Comparison of ENCODE assay signal across 8 mouse cellular contexts in the genomic region with DNA sequence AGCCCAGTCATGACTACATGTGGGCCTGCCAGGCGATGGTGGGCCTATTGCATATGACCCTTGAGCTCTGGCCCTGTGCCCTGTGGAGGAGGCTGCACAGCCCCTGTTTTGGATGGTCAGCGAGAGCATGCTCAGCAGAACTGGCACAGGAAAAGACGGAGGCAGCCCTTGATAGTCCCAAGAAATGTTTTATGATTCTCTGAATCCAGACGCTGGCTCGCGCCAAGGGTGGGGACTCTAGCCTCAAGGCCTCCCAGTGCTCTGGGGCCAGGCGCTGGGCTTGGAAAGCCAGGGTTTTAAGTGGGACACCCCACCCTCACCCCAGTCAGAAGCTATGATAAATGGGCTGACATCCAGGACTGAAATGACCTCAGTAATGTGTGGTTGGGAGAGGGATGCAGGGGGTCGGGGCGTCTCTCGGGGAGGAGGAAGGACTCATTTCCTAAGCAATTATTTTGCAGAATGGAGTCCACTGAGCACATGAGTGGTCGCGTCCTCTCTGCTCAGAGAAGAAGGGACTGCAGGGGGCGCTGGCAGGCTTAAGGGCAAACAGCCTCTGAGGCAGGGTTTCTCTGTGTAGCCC. TPM values are rescaled to one million over a fixed set of nuclear protein-coding genes. Genes with fewer than 3 reads are reported as not detected.
DNase-seq lines count a peak whose midpoint lies in the region; ATAC-seq and TF ChIP-seq lines count a peak whose summit lies in the region.

No protein-coding gene starts in this region.

- no peak overlapping the region for H3K27ac ChIP-seq in forebrain, postnatal 0 days (ENCODE audit: low read depth, low read length)
- H3K27ac ChIP-seq in forebrain, embryonic 10.5 days, result no peak overlapping the region; the same call in 1 of the 2 replicates
- peak overlapping the region; percentile 15; the same call in 1 of the 2 replicates for H3K27ac ChIP-seq in embryonic facial prominence, embryonic 14.5 days (replicated peaks; ENCODE audit: low read depth, low read length)
- no peak overlapping the region for H3K27ac ChIP-seq in forebrain, embryonic 15.5 days (replicated peaks)

- H3K4me1 ChIP-seq in forebrain, postnatal 0 days (ENCODE audit: insufficient read depth), result peaks cover 31% of the 10 kb centered on the region; the same call in 1 of the 2 replicates
- H3K4me1 ChIP-seq in forebrain, embryonic 10.5 days, result peaks cover 71% of the 10 kb centered on the region
- peaks cover 66% of the 10 kb centered on the region for H3K4me1 ChIP-seq in embryonic facial prominence, embryonic 14.5 days (ENCODE audit: control insufficient read depth, insufficient read depth, low read length)
- peaks cover 51% of the 10 kb centered on the region for H3K4me1 ChIP-seq in forebrain, embryonic 15.5 days

- H3K4me3 ChIP-seq in forebrain, postnatal 0 days (ENCODE audit: low read depth, low read length), result no peak overlapping the region
- H3K4me3 ChIP-seq in forebrain, embryonic 10.5 days, result no peak overlapping the region
- H3K4me3 ChIP-seq in embryonic facial prominence, embryonic 14.5 days (ENCODE audit: low read depth, low read length), result no peak overlapping the region
- no peak overlapping the region for H3K4me3 ChIP-seq in forebrain, embryonic 15.5 days

- no peaks in the 10 kb centered on the region for H3K36me3 ChIP-seq in forebrain, postnatal 0 days (ENCODE audit: insufficient read depth)
- H3K36me3 ChIP-seq in forebrain, embryonic 10.5 days (replicated peaks), result no peaks in the 10 kb centered on the region
- H3K36me3 ChIP-seq in embryonic facial prominence, embryonic 14.5 days (ENCODE audit: control insufficient read depth, insufficient read depth, low read length), result no peaks in the 10 kb centered on the region
- H3K36me3 ChIP-seq in forebrain, embryonic 15.5 days, result no peaks in the 10 kb centered on the region

- no peak overlapping the region for H3K4me2 ChIP-seq in forebrain, postnatal 0 days (ENCODE audit: low read depth)
- H3K4me2 ChIP-seq in embryonic facial prominence, embryonic 14.5 days (ENCODE audit: low read depth, low read length), result no peak overlapping the region
- H3K4me2 ChIP-seq in forebrain, embryonic 15.5 days (replicated peaks), result no peak overlapping the region

- TF ChIP-seq CTCF in forebrain, postnatal 0 days (IDR thresholded peaks at IDR 0.05; ENCODE audit: low read depth), result peak; percentile 19; the same call in 1 of the 2 replicates

- WGBS in forebrain, postnatal 0 days, result 70% methylated on average over 13 of the region's 13 CpGs
- 90% methylated on average over 13 of the region's 13 CpGs for WGBS in forebrain, embryonic 10.5 days
- 72% methylated on average over 12 of the region's 13 CpGs for WGBS in embryonic facial prominence, embryonic 14.5 days
- WGBS in forebrain, embryonic 15.5 days, result 78% methylated on average over 13 of the region's 13 CpGs

- no peak overlapping the region for H3K9ac ChIP-seq in forebrain, postnatal 0 days
- H3K9ac ChIP-seq in embryonic facial prominence, embryonic 14.5 days (ENCODE audit: low read depth, low read length), result no peak overlapping the region
- no peak overlapping the region for H3K9ac ChIP-seq in forebrain, embryonic 15.5 days (replicated peaks)

- no peak for ATAC-seq in forebrain, postnatal 0 days
- no peak for ATAC-seq in embryonic facial prominence, embryonic 14.5 days (ENCODE audit: low read depth)
- no peak for ATAC-seq in forebrain, embryonic 15.5 days (replicated peaks)

- DNase-seq in forebrain, postnatal 0 days, result no peak
- DNase-seq in forebrain, embryonic 10.5 days (ENCODE audit: extremely low spot score, low spot score), result no peak
- no peak for DNase-seq in embryonic facial prominence, embryonic 14.5 days (ENCODE audit: low spot score)
- peak; percentile 85 for DNase-seq in kidney, adult 11 months
- peak; percentile 68 to 72 for DNase-seq in lung, adult 18-20 months
- DNase-seq in urinary bladder, postnatal 4 days (ENCODE audit: low spot score in 2 of 2), result peak; percentile 63 to 69
- DNase-seq in cerebellum, adult 8-10 months, result no peak

- H3K9me3 ChIP-seq in forebrain, postnatal 0 days (ENCODE audit: low read length), result no peaks in the 10 kb centered on the region
- no peaks in the 10 kb centered on the region for H3K9me3 ChIP-seq in forebrain, embryonic 10.5 days
- H3K9me3 ChIP-seq in embryonic facial prominence, embryonic 14.5 days (ENCODE audit: control insufficient read depth, low read length), result no peaks in the 10 kb centered on the region
- no peaks in the 10 kb centered on the region for H3K9me3 ChIP-seq in forebrain, embryonic 15.5 days

- H3K27me3 ChIP-seq in forebrain, postnatal 0 days (ENCODE audit: insufficient read depth, low read length), result no peaks in the 10 kb centered on the region
- H3K27me3 ChIP-seq in forebrain, embryonic 10.5 days (ENCODE audit: poor library complexity, severe bottlenecking), result peaks cover 12% of the 10 kb centered on the region
- no peaks in the 10 kb centered on the region for H3K27me3 ChIP-seq in embryonic facial prominence, embryonic 14.5 days (replicated peaks; ENCODE audit: control insufficient read depth, insufficient read depth, low read length)
- H3K27me3 ChIP-seq in forebrain, embryonic 15.5 days, result no peaks in the 10 kb centered on the region

RNA-seq across cellular contexts. Expression of a gene that starts 5.7 kb away (rescaled TPM):
- total RNA-seq in forebrain, postnatal 0 days (2014; rRNA removed), result 24.1 and 32.1 TPM in 2 replicates
- 14.4 and 16.2 TPM in 2 replicates for polyA plus RNA-seq in forebrain, postnatal 0 days (2015; fragmentation: Nextera tagmentation; extraction: Ambion mirVana)
- 27.5 and 28.6 TPM in 2 replicates for polyA plus RNA-seq in forebrain, embryonic 10.5 days (2016; fragmentation: Nextera tagmentation; extraction: Ambion mirVana)
- 57.8 and 62.1 TPM in 2 replicates for polyA plus RNA-seq in embryonic facial prominence, embryonic 14.5 days (2014; fragmentation: Nextera tagmentation; extraction: Ambion mirVana)
- polyA plus RNA-seq in forebrain, embryonic 15.5 days (2015; fragmentation: Nextera tagmentation; extraction: Ambion mirVana), result 10.1 and 11.2 TPM in 2 replicates

Comparison
In these comparisons a context has a peak if more than half of its experiments do, and no peak if none do; other contexts are left out.
1. DNase-seq: peak in kidney, adult 11 months (single experiment), lung, adult 18-20 months (2 of 2) and urinary bladder, postnatal 4 days (2 of 2); none in forebrain, postnatal 0 days (single experiment), forebrain, embryonic 10.5 days (single experiment), embryonic facial prominence, embryonic 14.5 days (single experiment) and cerebellum, adult 8-10 months (single experiment).